Mouse (Mus musculus): ENCODE measurements around the gene Crocc2.

- TF ChIP-seq USF1 (IDR thresholded peaks at IDR 0.05; ENCODE audit: low read depth), result no peak
- TF ChIP-seq MYOD1 (IDR thresholded peaks at IDR 0.05; ENCODE audit: control insufficient read depth, insufficient read length, low read depth), result no peak
- TF ChIP-seq CTCF (IDR thresholded peaks at IDR 0.05; ENCODE audit: control insufficient read depth, insufficient read depth, insufficient read length), result no peak
- TF ChIP-seq MAX (IDR thresholded peaks at IDR 0.05), result no peak
Measured at GRCm38 (mm10) chr1:93227976-93228365, 59.4 kb downstream of the Crocc2 start.

All from C2C12 (cell line).